Mouse (Mus musculus): Measurements from ENCODE around the gene Fbln1. TPM values are rescaled to one million over a fixed set of nuclear protein-coding genes. Genes with fewer than 3 reads are reported as not detected.

Gene Fbln1
- polyA plus RNA-seq, 1 experiment, result 48.1 TPM

DNA sequence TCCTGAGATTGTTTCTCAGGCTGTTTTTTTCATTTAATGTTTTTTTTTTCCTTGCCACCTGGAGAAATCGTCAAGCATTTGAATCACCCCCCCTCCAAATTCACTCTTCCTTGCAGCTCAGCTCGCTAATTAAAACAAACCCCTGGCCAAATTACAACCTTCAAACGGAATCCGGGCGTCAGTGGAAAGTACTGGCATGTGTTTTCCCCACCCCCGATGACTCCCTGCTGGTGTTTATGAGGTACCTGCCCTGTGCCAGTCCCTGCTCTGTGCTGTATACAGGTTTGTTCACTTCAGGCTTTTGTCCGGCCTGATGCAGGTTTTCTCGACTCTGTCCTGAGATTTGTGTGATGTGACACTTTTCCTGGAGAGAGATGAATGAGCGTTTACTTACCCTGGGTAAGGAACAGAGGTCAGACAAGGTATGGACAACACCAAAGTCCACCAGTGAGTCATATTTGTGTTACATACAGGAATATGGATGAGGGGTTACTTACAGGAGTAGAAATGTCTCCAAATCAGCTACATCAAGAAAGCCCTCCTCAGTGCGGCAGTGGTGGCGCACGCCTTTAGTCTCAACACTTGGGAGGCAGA is 38.6 kb upstream of the Fbln1 start:
- no peaks in the 10 kb centered on the region for H3K27me3 ChIP-seq (ENCODE audit: control insufficient read depth, insufficient read depth, low read length, poor library complexity, severe bottlenecking)
- H3K9ac ChIP-seq (ENCODE audit: low read depth, poor library complexity, severe bottlenecking), result no peak overlapping the region
- no peaks in the 10 kb centered on the region for H3K9me3 ChIP-seq (replicated peaks; ENCODE audit: control insufficient read depth, insufficient read depth, low read length, poor library complexity, severe bottlenecking)
- no peaks in the 10 kb centered on the region for H3K36me3 ChIP-seq (ENCODE audit: control insufficient read depth, insufficient read depth, low read length, poor library complexity, severe bottlenecking)
- H3K4me1 ChIP-seq (ENCODE audit: control insufficient read depth, insufficient read depth, low read length), result no peaks in the 10 kb centered on the region
- no peak overlapping the region for H3K27ac ChIP-seq (ENCODE audit: insufficient read depth, low read length)
- no peak for TF ChIP-seq POLR2A (IDR thresholded peaks at IDR 0.05; ENCODE audit: insufficient read depth, low read length)
- TF ChIP-seq EP300 (IDR thresholded peaks at IDR 0.05; ENCODE audit: insufficient read depth, low read depth, low read length), result no peak
- no peak for TF ChIP-seq CTCF (IDR thresholded peaks at IDR 0.05; ENCODE audit: low read depth, low read length)
- H3K4me3 ChIP-seq (ENCODE audit: low read depth, low read length), result no peak overlapping the region

DNA sequence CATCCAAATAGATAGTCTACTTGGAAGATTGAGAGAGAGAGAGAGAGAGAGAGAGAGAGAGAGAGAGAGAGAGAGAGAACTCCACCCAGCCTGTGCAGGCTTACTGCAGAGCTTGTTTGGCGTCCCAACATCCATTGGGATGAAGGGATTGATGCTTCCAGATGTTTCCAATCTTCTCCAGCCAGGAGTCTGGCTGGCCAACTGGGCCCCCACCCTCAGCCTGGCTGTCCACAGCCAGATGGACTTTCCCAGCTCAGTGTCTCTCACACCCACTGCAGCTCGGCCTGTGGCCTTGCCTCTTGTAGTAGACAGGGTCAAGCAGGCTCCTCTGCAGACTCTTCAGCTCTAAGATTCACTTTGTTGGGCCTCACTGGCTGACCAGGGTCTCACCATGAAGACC is 33.7 kb upstream of the Fbln1 start:
- Histone ChIP-seq H3K4me1 (ENCODE audit: control insufficient read depth, insufficient read depth, low read length) (no peaks in the 10 kb centered on the region), H3K36me3 (ENCODE audit: control insufficient read depth, insufficient read depth, low read length, poor library complexity, severe bottlenecking) (no peaks in the 10 kb centered on the region), H3K9me3 (replicated peaks; ENCODE audit: control insufficient read depth, insufficient read depth, low read length, poor library complexity, severe bottlenecking) (no peaks in the 10 kb centered on the region), H3K9ac (ENCODE audit: low read depth, poor library complexity, severe bottlenecking) (no peak overlapping the region), H3K27me3 (ENCODE audit: control insufficient read depth, insufficient read depth, low read length, poor library complexity, severe bottlenecking) (no peaks in the 10 kb centered on the region; the same call in 1 of the 2 replicates), H3K4me3 (ENCODE audit: low read depth, low read length) (no peak overlapping the region), H3K27ac (ENCODE audit: insufficient read depth, low read length) (no peak overlapping the region)
- TF ChIP-seq CTCF (IDR thresholded peaks at IDR 0.05; ENCODE audit: low read depth, low read length) (no peak), POLR2A (IDR thresholded peaks at IDR 0.05; ENCODE audit: insufficient read depth, low read length) (no peak), EP300 (IDR thresholded peaks at IDR 0.05; ENCODE audit: insufficient read depth, low read depth, low read length) (no peak)

DNA sequence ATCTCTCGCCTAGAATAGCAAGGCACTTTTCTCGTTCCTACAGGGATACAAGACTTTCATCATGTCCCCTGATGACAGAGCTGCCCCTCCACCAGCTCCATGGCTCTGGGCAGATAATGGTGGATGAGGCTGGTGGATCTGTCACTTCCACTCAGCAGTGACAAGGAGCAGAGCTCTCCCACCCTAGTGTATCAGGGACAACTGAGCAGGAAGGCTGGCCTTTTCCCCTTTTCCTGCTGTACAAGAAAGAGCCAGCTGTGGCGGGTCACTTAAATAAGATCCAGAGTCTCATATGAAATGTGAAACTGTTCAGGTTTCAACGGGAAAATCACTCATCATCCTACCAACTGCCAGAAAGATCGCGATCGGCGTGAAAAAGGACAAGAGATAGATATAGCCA is 32.3 kb upstream of the Fbln1 start:
- no peak overlapping the region for H3K4me3 ChIP-seq (ENCODE audit: low read depth, low read length)
- H3K27me3 ChIP-seq (ENCODE audit: control insufficient read depth, insufficient read depth, low read length, poor library complexity, severe bottlenecking), result no peaks in the 10 kb centered on the region; the same call in 1 of the 2 replicates
- no peak overlapping the region for H3K27ac ChIP-seq (ENCODE audit: insufficient read depth, low read length)
- TF ChIP-seq CTCF (IDR thresholded peaks at IDR 0.05; ENCODE audit: low read depth, low read length), result no peak
- no peak for TF ChIP-seq EP300 (IDR thresholded peaks at IDR 0.05; ENCODE audit: insufficient read depth, low read depth, low read length)
- TF ChIP-seq POLR2A (IDR thresholded peaks at IDR 0.05; ENCODE audit: insufficient read depth, low read length), result no peak
- no peaks in the 10 kb centered on the region for H3K4me1 ChIP-seq (ENCODE audit: control insufficient read depth, insufficient read depth, low read length)
- H3K9ac ChIP-seq (ENCODE audit: low read depth, poor library complexity, severe bottlenecking), result no peak overlapping the region
- H3K36me3 ChIP-seq (ENCODE audit: control insufficient read depth, insufficient read depth, low read length, poor library complexity, severe bottlenecking), result no peaks in the 10 kb centered on the region
- no peaks in the 10 kb centered on the region for H3K9me3 ChIP-seq (replicated peaks; ENCODE audit: control insufficient read depth, insufficient read depth, low read length, poor library complexity, severe bottlenecking)

DNA sequence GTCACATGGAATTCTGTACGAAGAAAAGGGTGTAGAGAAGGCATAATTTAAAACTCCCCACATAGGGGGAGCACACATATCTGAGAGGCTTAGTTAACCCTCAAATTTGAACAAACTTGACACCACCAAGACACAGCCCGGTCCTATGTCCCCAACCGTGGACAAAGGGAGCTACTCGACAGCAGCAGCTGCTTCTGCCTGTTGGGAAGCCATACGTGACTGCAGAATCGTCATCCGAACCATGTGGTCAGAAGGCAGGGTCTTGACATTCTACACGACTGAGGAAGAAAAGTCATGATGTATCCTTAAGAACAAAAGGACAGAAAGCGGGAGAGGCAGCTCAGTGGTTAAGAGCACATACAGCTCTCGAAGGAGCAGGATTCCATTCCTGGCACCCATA is 31.7 kb upstream of the Fbln1 start:
- TF ChIP-seq CTCF (IDR thresholded peaks at IDR 0.05; ENCODE audit: low read depth, low read length) (no peak), POLR2A (IDR thresholded peaks at IDR 0.05; ENCODE audit: insufficient read depth, low read length) (no peak), EP300 (IDR thresholded peaks at IDR 0.05; ENCODE audit: insufficient read depth, low read depth, low read length) (no peak)
- no peaks in the 10 kb centered on the region for H3K36me3 ChIP-seq (ENCODE audit: control insufficient read depth, insufficient read depth, low read length, poor library complexity, severe bottlenecking)
- no peak overlapping the region for H3K9ac ChIP-seq (ENCODE audit: low read depth, poor library complexity, severe bottlenecking)
- H3K9me3 ChIP-seq (replicated peaks; ENCODE audit: control insufficient read depth, insufficient read depth, low read length, poor library complexity, severe bottlenecking), result no peaks in the 10 kb centered on the region
- no peaks in the 10 kb centered on the region for H3K4me1 ChIP-seq (ENCODE audit: control insufficient read depth, insufficient read depth, low read length)
- no peak overlapping the region for H3K27ac ChIP-seq (ENCODE audit: insufficient read depth, low read length)
- no peaks in the 10 kb centered on the region; the same call in 1 of the 2 replicates for H3K27me3 ChIP-seq (ENCODE audit: control insufficient read depth, insufficient read depth, low read length, poor library complexity, severe bottlenecking)
- H3K4me3 ChIP-seq (ENCODE audit: low read depth, low read length), result no peak overlapping the region

GRCm38 (mm10) chr15:85177576-85177975 is 28.2 kb upstream of the Fbln1 start:
- Histone ChIP-seq H3K4me3 (ENCODE audit: low read depth, low read length) (no peak overlapping the region), H3K36me3 (ENCODE audit: control insufficient read depth, insufficient read depth, low read length, poor library complexity, severe bottlenecking) (no peaks in the 10 kb centered on the region), H3K27me3 (ENCODE audit: control insufficient read depth, insufficient read depth, low read length, poor library complexity, severe bottlenecking) (no peaks in the 10 kb centered on the region; the same call in 1 of the 2 replicates), H3K27ac (ENCODE audit: insufficient read depth, low read length) (no peak overlapping the region), H3K4me1 (ENCODE audit: control insufficient read depth, insufficient read depth, low read length) (no peaks in the 10 kb centered on the region), H3K9me3 (replicated peaks; ENCODE audit: control insufficient read depth, insufficient read depth, low read length, poor library complexity, severe bottlenecking) (no peaks in the 10 kb centered on the region), H3K9ac (ENCODE audit: low read depth, poor library complexity, severe bottlenecking) (no peak overlapping the region)
- TF ChIP-seq EP300 (IDR thresholded peaks at IDR 0.05; ENCODE audit: insufficient read depth, low read depth, low read length) (no peak), CTCF (IDR thresholded peaks at IDR 0.05; ENCODE audit: low read depth, low read length) (no peak), POLR2A (IDR thresholded peaks at IDR 0.05; ENCODE audit: insufficient read depth, low read length) (no peak)

- no peak for TF ChIP-seq EP300 (IDR thresholded peaks at IDR 0.05; ENCODE audit: insufficient read depth, low read depth, low read length)
- no peak for TF ChIP-seq POLR2A (IDR thresholded peaks at IDR 0.05; ENCODE audit: insufficient read depth, low read length)
- TF ChIP-seq CTCF (IDR thresholded peaks at IDR 0.05; ENCODE audit: low read depth, low read length), result no peak
- no peak overlapping the region for H3K27ac ChIP-seq (ENCODE audit: insufficient read depth, low read length)
These were observed 27.6 kb upstream of the Fbln1 start for GRCm38 (mm10) chr15:85178172-85178571.

More at GRCm38 (mm10) chr15:85178172-85178571, 27.6 kb upstream of the Fbln1 start:
- Histone ChIP-seq H3K27me3 (ENCODE audit: control insufficient read depth, insufficient read depth, low read length, poor library complexity, severe bottlenecking) (no peaks in the 10 kb centered on the region; the same call in 1 of the 2 replicates), H3K9ac (ENCODE audit: low read depth, poor library complexity, severe bottlenecking) (no peak overlapping the region), H3K4me1 (ENCODE audit: control insufficient read depth, insufficient read depth, low read length) (no peaks in the 10 kb centered on the region), H3K9me3 (replicated peaks; ENCODE audit: control insufficient read depth, insufficient read depth, low read length, poor library complexity, severe bottlenecking) (no peaks in the 10 kb centered on the region), H3K36me3 (ENCODE audit: control insufficient read depth, insufficient read depth, low read length, poor library complexity, severe bottlenecking) (no peaks in the 10 kb centered on the region), H3K4me3 (ENCODE audit: low read depth, low read length) (no peak overlapping the region)
